Mouse (Mus musculus) myocyte (in vitro differentiated cells): Measurements from ENCODE around the gene Deaf1.

Source experiments
- CEBPB ChIP-seq: IDR thresholded peaks from 2 replicates; pipeline ENCODE4 v1.6.1; 2011; ENCODE audit warnings: mild to moderate bottlenecking, moderate library complexity; ENCODE audit not compliant: poor library complexity, insufficient read depth, severe bottlenecking
- E2F4 ChIP-seq: IDR thresholded peaks from one replicate; pipeline ENCODE4 v1.6.1; 2011; ENCODE audit warnings: mild to moderate bottlenecking, control low read depth, moderate library complexity; ENCODE audit not compliant: insufficient read depth
- MAX ChIP-seq: IDR thresholded peaks from one replicate; pipeline ENCODE4 v1.6.1; 2011; ENCODE audit warnings: low read depth, mild to moderate bottlenecking, control low read depth
- POLR2A ChIP-seq: IDR thresholded peaks from one replicate; pipeline ENCODE4 v1.6.1; 2011; ENCODE audit warnings: low read depth, mild to moderate bottlenecking, control low read depth, moderate library complexity; ENCODE audit not compliant: insufficient read length
- SRF ChIP-seq: IDR thresholded peaks from one replicate; pipeline ENCODE4 v1.6.1; 2011; ENCODE audit warnings: low read depth; ENCODE audit not compliant: control insufficient read depth, insufficient read length

- no peak for TF ChIP-seq MAX
- TF ChIP-seq CEBPB, result no peak
- TF ChIP-seq E2F4, result no peak
- TF ChIP-seq POLR2A, result no peak
- no peak for TF ChIP-seq SRF
These were observed 39.9 kb upstream of the Deaf1 start for GRCm38 (mm10) chr7:141367358-141367757.
